Mouse (Mus musculus): ENCODE data around the gene Flrt1. TPM values are rescaled to one million over a fixed set of nuclear protein-coding genes. Genes with fewer than 3 reads are reported as not detected.
"Not testable (repeated sequence)": the region's sequence is repeated elsewhere in the genome, so short reads cannot be mapped to it uniquely, and the experiment has no call there.

Flrt1 gene
- polyA plus RNA-seq, 1 experiment from 2014 or later = 0.82 TPM

GRCm38 (mm10) chr19:7078271-7078670 lies 27.3 kb downstream of the Flrt1 start:
- no peak for TF ChIP-seq CTCF (IDR thresholded peaks at IDR 0.05; ENCODE audit: low read depth)
- Histone ChIP-seq H3K4me3 (ENCODE audit: low read depth, low read length) (no peak overlapping the region), H3K27ac (ENCODE audit: low read depth, low read length) (no peak overlapping the region), H3K9me3 (ENCODE audit: control insufficient read depth) (no peaks in the 10 kb centered on the region), H3K4me2 (replicated peaks; ENCODE audit: low read depth) (no peak overlapping the region), H3K36me3 (ENCODE audit: control insufficient read depth, insufficient read depth) (no peaks in the 10 kb centered on the region), H3K4me1 (replicated peaks; ENCODE audit: control insufficient read depth, insufficient read depth, low read length) (no peaks in the 10 kb centered on the region), H3K9ac (ENCODE audit: low read depth, low read length) (no peak overlapping the region), H3K27me3 (replicated peaks; ENCODE audit: control insufficient read depth, insufficient read depth, low read length) (no peaks in the 10 kb centered on the region)
- no peak for ATAC-seq
- WGBS = 87% methylated on average over 7 of the region's 7 CpGs

GRCm38 (mm10) chr19:7077666-7078065 lies 27.9 kb downstream of the Flrt1 start:
- H3K9ac ChIP-seq (ENCODE audit: low read depth, low read length) = no peak overlapping the region
- H3K36me3 ChIP-seq (ENCODE audit: control insufficient read depth, insufficient read depth) = no peaks in the 10 kb centered on the region
- no peaks in the 10 kb centered on the region for H3K9me3 ChIP-seq (ENCODE audit: control insufficient read depth)
- 84% methylated on average over 9 of the region's 9 CpGs for WGBS
- no peak overlapping the region for H3K4me3 ChIP-seq (ENCODE audit: low read depth, low read length)
- H3K27ac ChIP-seq (ENCODE audit: low read depth, low read length) = no peak overlapping the region
- no peak for ATAC-seq
- H3K4me1 ChIP-seq (replicated peaks; ENCODE audit: control insufficient read depth, insufficient read depth, low read length) = no peaks in the 10 kb centered on the region
- no peak for TF ChIP-seq CTCF (IDR thresholded peaks at IDR 0.05; ENCODE audit: low read depth)
- no peaks in the 10 kb centered on the region for H3K27me3 ChIP-seq (replicated peaks; ENCODE audit: control insufficient read depth, insufficient read depth, low read length)
- no peak overlapping the region for H3K4me2 ChIP-seq (replicated peaks; ENCODE audit: low read depth)

- not testable (repeated sequence) for H3K9me3 ChIP-seq (ENCODE audit: control insufficient read depth); H3K9ac ChIP-seq (ENCODE audit: low read depth, low read length); H3K4me3 ChIP-seq (ENCODE audit: low read depth, low read length); H3K27ac ChIP-seq (ENCODE audit: low read depth, low read length); H3K4me1 ChIP-seq (replicated peaks; ENCODE audit: control insufficient read depth, insufficient read depth, low read length); H3K27me3 ChIP-seq (replicated peaks; ENCODE audit: control insufficient read depth, insufficient read depth, low read length); H3K4me2 ChIP-seq (replicated peaks; ENCODE audit: low read depth); H3K36me3 ChIP-seq (ENCODE audit: control insufficient read depth, insufficient read depth); ATAC-seq
- WGBS = 66% methylated on average over 11 of the region's 11 CpGs
Measured at GRCm38 (mm10) chr19:7075336-7075735, 30.2 kb downstream of the Flrt1 start.

GRCm38 (mm10) chr19:7073997-7074781 lies 31.3 kb downstream of the Flrt1 start:
- WGBS = 77% methylated on average over 12 of the region's 12 CpGs
- Histone ChIP-seq H3K27ac (ENCODE audit: low read depth, low read length) (no peak overlapping the region), H3K27me3 (replicated peaks; ENCODE audit: control insufficient read depth, insufficient read depth, low read length) (no peaks in the 10 kb centered on the region; the same call in 1 of the 2 replicates), H3K9me3 (ENCODE audit: control insufficient read depth) (no peaks in the 10 kb centered on the region), H3K4me3 (ENCODE audit: low read depth, low read length) (no peak overlapping the region), H3K36me3 (ENCODE audit: control insufficient read depth, insufficient read depth) (no peaks in the 10 kb centered on the region), H3K4me2 (replicated peaks; ENCODE audit: low read depth) (no peak overlapping the region), H3K9ac (ENCODE audit: low read depth, low read length) (no peak overlapping the region), H3K4me1 (replicated peaks; ENCODE audit: control insufficient read depth, insufficient read depth, low read length) (no peaks in the 10 kb centered on the region)
- ATAC-seq = no peak
- TF ChIP-seq CTCF (IDR thresholded peaks at IDR 0.05; ENCODE audit: low read depth) = no peak

- no peaks in the 10 kb centered on the region for H3K9me3 ChIP-seq (ENCODE audit: control insufficient read depth)
- H3K4me2 ChIP-seq (replicated peaks; ENCODE audit: low read depth) = no peak overlapping the region
- H3K27ac ChIP-seq (ENCODE audit: low read depth, low read length) = no peak overlapping the region
- ATAC-seq = no peak
- no peaks in the 10 kb centered on the region for H3K4me1 ChIP-seq (replicated peaks; ENCODE audit: control insufficient read depth, insufficient read depth, low read length)
- no peaks in the 10 kb centered on the region for H3K36me3 ChIP-seq (ENCODE audit: control insufficient read depth, insufficient read depth)
- H3K9ac ChIP-seq (ENCODE audit: low read depth, low read length) = no peak overlapping the region
- 78% methylated on average over 6 of the region's 6 CpGs for WGBS
- TF ChIP-seq CTCF (IDR thresholded peaks at IDR 0.05; ENCODE audit: low read depth) = no peak
- H3K4me3 ChIP-seq (ENCODE audit: low read depth, low read length) = no peak overlapping the region
- H3K27me3 ChIP-seq (replicated peaks; ENCODE audit: control insufficient read depth, insufficient read depth, low read length) = peaks cover 6% of the 10 kb centered on the region; the same call in 1 of the 2 replicates
Measured at GRCm38 (mm10) chr19:7072221-7072620, 33.3 kb downstream of the Flrt1 start.

GRCm38 (mm10) chr19:7070775-7071174 lies 34.8 kb downstream of the Flrt1 start:
- no peak for TF ChIP-seq CTCF (IDR thresholded peaks at IDR 0.05; ENCODE audit: low read depth)
- H3K9me3 ChIP-seq (ENCODE audit: control insufficient read depth) = no peaks in the 10 kb centered on the region
- no peak overlapping the region for H3K4me3 ChIP-seq (ENCODE audit: low read depth, low read length)
- no peaks in the 10 kb centered on the region for H3K36me3 ChIP-seq (ENCODE audit: control insufficient read depth, insufficient read depth)
- WGBS = 47% methylated on average over 4 of the region's 4 CpGs
- no peak for ATAC-seq
- H3K4me2 ChIP-seq (replicated peaks; ENCODE audit: low read depth) = 0 out of 2 replicates have a peak overlapping the region, but pooled peaks have one; percentile 38
- H3K9ac ChIP-seq (ENCODE audit: low read depth, low read length) = no peak overlapping the region
- no peak overlapping the region for H3K27ac ChIP-seq (ENCODE audit: low read depth, low read length)
- H3K4me1 ChIP-seq (replicated peaks; ENCODE audit: control insufficient read depth, insufficient read depth, low read length) = 0 out of 2 replicates have a peak, but pooled peaks cover 4% of the 10 kb centered on the region
- peaks cover 6% of the 10 kb centered on the region; the same call in 1 of the 2 replicates for H3K27me3 ChIP-seq (replicated peaks; ENCODE audit: control insufficient read depth, insufficient read depth, low read length)
